Mouse (Mus musculus) forebrain, embryonic 16.5 days (tissue): ENCODE data around the gene Chrna7. TPM values are rescaled to one million over a fixed set of nuclear protein-coding genes. Genes with fewer than 3 reads are reported as not detected.

Experiments used
- ATAC-seq: fragments of 200-750 bp; cut with Nextera tagmentation; 2 replicates; pipeline ENCODE4 v1.8.0; 2017; ENCODE audit warnings: mild to moderate bottlenecking, moderate library complexity
- H3K27ac ChIP-seq: fragments of 300-500 bp; sonication (generic); 2 replicates; pipeline ENCODE4 v1.5.1; 2014; ENCODE audit warnings: low read length, control low read depth
- H3K27me3 ChIP-seq: fragments of 300-500 bp; sonication (generic); replicated peaks from 2 replicates; pipeline ENCODE4 v1.6.1; 2014; ENCODE audit warnings: low read length; ENCODE audit not compliant: control insufficient read depth, insufficient read depth
- H3K36me3 ChIP-seq: fragments of 300-500 bp; sonication (generic); 2 replicates; pipeline ENCODE4 v1.6.1; 2014; ENCODE audit not compliant: control insufficient read depth, insufficient read depth
- H3K4me1 ChIP-seq: fragments of 300-500 bp; sonication (generic); replicated peaks from 2 replicates; pipeline ENCODE4 v1.6.1; 2014; ENCODE audit warnings: low read length; ENCODE audit not compliant: control insufficient read depth, insufficient read depth
- H3K4me2 ChIP-seq: fragments of 300-500 bp; sonication (generic); 2 replicates; pipeline ENCODE4 v1.6.1; 2014; ENCODE audit warnings: mild to moderate bottlenecking, low read length, control low read depth
- H3K4me3 ChIP-seq: fragments of 300-500 bp; sonication (generic); replicated peaks from 2 replicates; pipeline ENCODE4 v1.5.1; 2014; ENCODE audit warnings: mild to moderate bottlenecking, low read length, control low read depth
- H3K9ac ChIP-seq: fragments of 300-500 bp; sonication (generic); replicated peaks from 2 replicates; pipeline ENCODE4 v1.6.1; 2014; ENCODE audit warnings: low read depth, low read length, control low read depth
- H3K9me3 ChIP-seq: fragments of 300-500 bp; sonication (generic); 2 replicates; pipeline ENCODE4 v1.6.1; 2016; ENCODE audit warnings: low read length; ENCODE audit not compliant: control insufficient read depth
- WGBS: fragments of 180-500 bp; shearing (Covaris S2); extraction: QIAGEN DNeasy Blood & Tissue Kit; methylation state at CpG from one replicate; pipeline ENCODE4 v1.1.7; 2014; 5-methylcytosine and 5-hydroxymethylcytosine counted together
- polyA plus RNA-seq: library from polyadenylated mRNA; unstranded; fragments of >200 nt; fragmentation: Nextera tagmentation; extraction: Ambion mirVana; gene quantifications from 2 replicates; pipeline ENCODE4 v1.2.1, GENCODE M21; 2015

Gene Chrna7
- polyA plus RNA-seq, result 13.3 and 16.0 TPM in 2 replicates

DNA sequence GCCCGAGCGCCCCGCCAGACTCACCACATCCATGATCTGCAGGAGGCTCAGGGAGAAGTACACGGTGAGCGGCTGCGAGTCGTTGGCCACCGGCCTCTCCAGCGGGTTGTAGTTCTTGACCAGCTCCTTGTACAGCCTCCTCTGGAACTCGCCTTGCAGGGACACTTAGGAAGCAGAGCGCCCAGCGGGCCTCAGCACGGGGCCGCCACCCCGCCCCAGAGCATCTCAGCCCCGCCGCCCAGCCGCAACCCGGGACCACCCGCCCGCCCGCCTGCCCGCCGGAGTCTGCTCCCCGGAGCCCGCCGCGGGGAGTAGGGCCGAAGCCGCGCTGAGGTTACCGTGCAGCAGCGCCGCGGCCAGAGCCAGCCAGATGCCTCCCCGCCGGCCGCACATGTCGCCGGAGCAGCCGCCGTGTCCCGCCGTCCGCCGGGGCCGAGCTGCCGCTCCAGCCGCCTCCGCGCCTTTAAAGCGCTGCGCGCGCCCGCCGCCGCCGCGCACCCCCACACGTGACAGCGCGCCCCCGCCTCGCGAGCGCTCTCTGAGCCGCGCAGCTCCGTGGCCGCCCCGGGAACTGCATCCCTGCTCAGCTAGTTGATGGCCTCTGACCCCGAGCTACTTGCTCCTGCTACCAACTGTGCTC lies at the start of gene Chrna7:
Chrna7 (minus strand) TSS at position 486 of the 640 bp plus-strand sequence.
- peak within 1 kb of the TSS; percentile 88 for H3K4me2 ChIP-seq
- under 1% methylated on average over 73 of the region's 73 CpGs for WGBS
- peak within 1 kb of the TSS; percentile 85 for H3K9ac ChIP-seq
- H3K9me3 ChIP-seq, result no peaks in the 10 kb centered on the region
- peak within 1 kb of the TSS; percentile 34; the same call in 1 of the 2 replicates for H3K27ac ChIP-seq
- H3K27me3 ChIP-seq, result no peaks in the 10 kb centered on the region
- peak within 1 kb of the TSS; percentile 87 for H3K4me3 ChIP-seq
- H3K36me3 ChIP-seq, result no peaks in the 10 kb centered on the region
- H3K4me1 ChIP-seq, result peaks cover 18% of the 10 kb centered on the region
- peak; percentile 96 for ATAC-seq

- 61% methylated on average over 2 of the region's 2 CpGs for WGBS
- H3K36me3 ChIP-seq, result no peaks in the 10 kb centered on the region
- H3K4me3 ChIP-seq, result no peak overlapping the region
- 0 out of 2 replicates have a peak, but pooled peaks have one; percentile 31 for ATAC-seq
- no peak overlapping the region for H3K27ac ChIP-seq
- H3K4me2 ChIP-seq, result no peak overlapping the region
- H3K27me3 ChIP-seq, result no peaks in the 10 kb centered on the region
- no peak overlapping the region for H3K9ac ChIP-seq
- no peaks in the 10 kb centered on the region for H3K9me3 ChIP-seq
- no peaks in the 10 kb centered on the region for H3K4me1 ChIP-seq
Observed at GRCm38 (mm10) chr7:63249404-63249803, 37.0 kb upstream of the Chrna7 start.

DNA sequence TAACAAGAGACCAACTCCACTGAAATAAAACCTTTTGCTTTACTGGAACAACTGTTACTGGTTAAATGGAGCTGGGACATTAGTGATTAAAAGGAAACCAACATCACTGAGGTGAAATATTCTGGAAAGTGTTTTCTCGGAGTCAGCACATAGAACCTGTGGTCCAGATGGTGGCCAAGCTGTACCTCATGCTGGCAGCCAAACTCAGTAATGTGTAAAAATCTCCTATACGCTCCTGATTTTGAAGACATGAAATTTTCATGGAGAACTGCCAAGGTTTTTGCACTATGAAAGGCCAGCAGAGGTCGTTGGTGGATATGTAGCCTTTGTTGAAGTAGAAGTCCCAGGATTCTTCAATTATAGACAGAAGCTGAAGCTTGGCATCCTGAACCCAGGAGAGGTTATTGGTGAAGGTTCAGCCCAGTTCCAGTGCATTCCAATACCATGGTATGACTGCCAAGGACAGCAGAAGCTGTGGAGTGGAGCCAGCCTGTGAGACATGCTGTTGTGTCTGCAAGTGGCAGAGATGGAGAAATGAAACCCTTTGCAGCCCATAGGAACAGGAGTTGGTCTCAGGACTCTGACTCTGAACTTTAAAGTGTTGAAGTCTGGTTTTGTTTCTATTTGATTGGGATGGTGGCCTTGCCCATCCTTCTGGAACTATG lies 25.6 kb upstream of the Chrna7 start:
- no peak overlapping the region for H3K9ac ChIP-seq
- peak overlapping the region; percentile 28; the same call in 1 of the 2 replicates for H3K27ac ChIP-seq
- H3K9me3 ChIP-seq, result no peaks in the 10 kb centered on the region
- H3K4me3 ChIP-seq, result no peak overlapping the region
- ATAC-seq, result no peak
- H3K27me3 ChIP-seq, result no peaks in the 10 kb centered on the region
- 55% methylated on average over 3 of the region's 3 CpGs for WGBS
- H3K4me2 ChIP-seq, result no peak overlapping the region
- no peaks in the 10 kb centered on the region; the same call in 1 of the 2 replicates for H3K4me1 ChIP-seq
- H3K36me3 ChIP-seq, result no peaks in the 10 kb centered on the region

GRCm38 (mm10) chr7:63225066-63225780 lies 12.9 kb upstream of the Chrna7 start:
- Histone ChIP-seq H3K4me1 (no peaks in the 10 kb centered on the region), H3K27ac (no peak overlapping the region), H3K27me3 (no peaks in the 10 kb centered on the region), H3K4me2 (no peak overlapping the region), H3K9me3 (no peaks in the 10 kb centered on the region), H3K4me3 (no peak overlapping the region), H3K36me3 (no peaks in the 10 kb centered on the region), H3K9ac (no peak overlapping the region)
- ATAC-seq, result no peak
- WGBS, result 24% methylated on average over 7 of the region's 7 CpGs

DNA sequence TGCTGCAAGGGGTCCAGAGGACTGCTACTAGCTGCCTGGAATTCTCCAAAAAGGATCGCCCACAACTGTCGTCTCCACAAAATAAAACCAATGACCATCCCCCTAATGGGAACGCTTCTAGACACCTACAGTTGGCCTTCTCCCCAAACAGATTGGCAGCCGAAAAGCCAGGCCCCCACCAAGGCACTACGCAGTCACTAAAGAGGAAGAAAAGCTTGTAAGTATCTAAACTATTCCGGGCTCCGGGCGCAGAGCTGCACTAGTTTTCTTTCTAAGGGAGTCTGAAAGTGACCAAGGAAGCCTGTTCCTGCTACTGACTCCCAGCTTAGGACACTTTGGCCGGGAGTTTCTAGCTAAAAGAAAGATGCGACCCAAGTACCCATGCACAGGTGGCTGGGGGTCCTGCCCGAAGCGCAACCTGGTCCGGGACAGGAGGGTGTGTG lies 707 bp downstream of the Chrna7 start:
- 0% methylated on average over 13 of the region's 13 CpGs for WGBS
- peak; percentile 26 for ATAC-seq
- peak overlapping the region; percentile 85 for H3K9ac ChIP-seq

GRCm38 (mm10) chr7:63209501-63209900 lies 2.9 kb downstream of the Chrna7 start:
- Histone ChIP-seq H3K4me3 (no peak overlapping the region), H3K4me2 (0 out of 2 replicates have a peak overlapping the region, but pooled peaks have one; percentile 6), H3K4me1 (peaks cover 18% of the 10 kb centered on the region), H3K9ac (no peak overlapping the region), H3K27me3 (no peaks in the 10 kb centered on the region), H3K36me3 (no peaks in the 10 kb centered on the region), H3K27ac (no peak overlapping the region), H3K9me3 (no peaks in the 10 kb centered on the region)
- no peak for ATAC-seq
- WGBS, result 21% methylated on average over 4 of the region's 4 CpGs

More for the DNA sequence above, 707 bp downstream of the Chrna7 start:
- Histone ChIP-seq H3K27ac (no peak overlapping the region), H3K27me3 (no peaks in the 10 kb centered on the region), H3K4me2 (peak overlapping the region; percentile 88), H3K4me1 (peaks cover 18% of the 10 kb centered on the region), H3K4me3 (peak overlapping the region; percentile 87), H3K36me3 (no peaks in the 10 kb centered on the region), H3K9me3 (no peaks in the 10 kb centered on the region)

DNA sequence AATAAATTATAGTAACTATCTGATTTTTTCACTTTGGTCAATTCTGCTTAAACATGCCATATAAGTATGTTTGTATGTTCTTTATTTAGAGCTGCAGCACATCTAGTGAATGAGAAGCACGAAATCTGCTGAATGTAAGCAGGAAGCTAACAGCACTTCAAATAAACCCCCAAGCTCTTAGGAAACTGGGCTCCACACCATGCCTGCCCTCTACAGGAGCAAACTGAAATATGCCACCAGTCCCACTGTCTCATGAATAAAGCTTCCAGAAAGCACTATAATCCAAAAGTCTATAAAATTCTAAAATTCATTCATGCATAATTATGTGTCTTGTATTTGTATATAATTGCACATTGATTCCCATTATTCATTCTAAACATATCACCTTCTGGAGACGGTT lies 5.2 kb downstream of the Chrna7 start:
- peaks cover 15% of the 10 kb centered on the region for H3K4me1 ChIP-seq
- no peaks in the 10 kb centered on the region for H3K9me3 ChIP-seq
- 64% methylated on average over 2 of the region's 2 CpGs for WGBS
- H3K4me2 ChIP-seq, result no peak overlapping the region
- H3K9ac ChIP-seq, result no peak overlapping the region
- H3K27ac ChIP-seq, result no peak overlapping the region
- no peaks in the 10 kb centered on the region for H3K36me3 ChIP-seq
- peak; percentile 43; the same call in 1 of the 2 replicates for ATAC-seq
- no peaks in the 10 kb centered on the region for H3K27me3 ChIP-seq
- no peak overlapping the region for H3K4me3 ChIP-seq

DNA sequence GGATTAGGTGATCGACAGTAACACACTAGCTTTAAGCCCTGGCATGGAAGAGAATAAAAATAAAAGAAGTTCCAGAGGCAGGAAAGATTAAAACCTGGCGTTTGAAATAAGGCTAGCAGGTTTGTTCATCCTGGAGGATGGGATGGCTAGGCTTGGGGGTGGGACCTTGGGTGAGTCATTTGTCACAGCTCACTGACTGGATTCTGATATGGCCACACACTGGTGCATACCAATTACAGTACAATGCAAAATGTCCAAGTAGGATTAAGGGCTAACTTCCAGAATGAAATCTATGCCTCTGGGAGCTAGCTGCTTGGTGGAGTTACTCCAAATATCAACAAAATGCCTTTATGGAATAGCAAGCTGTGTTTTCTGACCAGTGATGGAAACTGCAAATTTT lies 16.8 kb downstream of the Chrna7 start:
- Histone ChIP-seq H3K9ac (no peak overlapping the region), H3K27me3 (no peaks in the 10 kb centered on the region), H3K36me3 (no peaks in the 10 kb centered on the region), H3K4me3 (no peak overlapping the region), H3K9me3 (no peaks in the 10 kb centered on the region), H3K4me2 (no peak overlapping the region), H3K4me1 (no peaks in the 10 kb centered on the region), H3K27ac (no peak overlapping the region)
- WGBS, result 59% methylated on average over 2 of the region's 2 CpGs
- no peak for ATAC-seq
